ENCODE assay signal across 22 mouse cellular contexts in genomic region chr15:96035273-96035672, GRCm38 (mm10).
DNase-seq lines count a peak whose midpoint lies in the region; ATAC-seq and TF ChIP-seq lines count a peak whose summit lies in the region.
"Had no signal": no experiment of that assay in that cellular context is flagged by ENCODE, and none has a peak within 500 bp of the region (broad histone marks: within the 10 kb centered on the region; RNA-seq: fewer than 3 reads in every experiment).

No protein-coding gene starts in this region.

- peak overlapping the region; percentile 16; the same call in 1 of the 2 replicates for H3K4me2 ChIP-seq in heart, embryonic 12.5 days
- peak overlapping the region; percentile 34; the same call in 1 of the 2 replicates for H3K4me2 ChIP-seq in stomach, embryonic 16.5 days (ENCODE audit: low read depth, low read length)
- H3K4me2 ChIP-seq in forebrain, embryonic 13.5 days = no peak overlapping the region
- H3K4me2 ChIP-seq: embryonic facial prominence, embryonic 12.5 days; forebrain, embryonic 12.5 days; midbrain, embryonic 13.5 days had no signal

- no peak for ATAC-seq in heart, embryonic 12.5 days (ENCODE audit: insufficient number of reproducible peaks, low FRiP score)
- ATAC-seq in stomach, embryonic 16.5 days (ENCODE audit: insufficient read depth, low FRiP score) = peak; percentile 79; the same call in 1 of the 2 replicates
- no peak for ATAC-seq in forebrain, embryonic 13.5 days
- ATAC-seq: hindbrain, postnatal 0 days; midbrain, embryonic 13.5 days had no signal

- H3K4me1 ChIP-seq in heart, embryonic 12.5 days (replicated peaks) = 0 out of 2 replicates have a peak, but pooled peaks cover 3% of the 10 kb centered on the region
- no peaks in the 10 kb centered on the region for H3K4me1 ChIP-seq in lung, adult 2 months (ENCODE audit: control insufficient read depth, insufficient read depth, low read length)
- H3K4me1 ChIP-seq in stomach, embryonic 16.5 days (ENCODE audit: control insufficient read depth, insufficient read depth, low read length) = no peaks in the 10 kb centered on the region
- H3K4me1 ChIP-seq in forebrain, embryonic 13.5 days = no peaks in the 10 kb centered on the region
- H3K4me1 ChIP-seq: embryonic facial prominence, embryonic 12.5 days; forebrain, embryonic 12.5 days; megakaryocyte, embryonic 14.5 days; midbrain, embryonic 13.5 days had no signal

- H3K27me3 ChIP-seq in heart, embryonic 12.5 days (replicated peaks) = no peaks in the 10 kb centered on the region
- H3K27me3 ChIP-seq in stomach, embryonic 16.5 days (ENCODE audit: control insufficient read depth, insufficient read depth, low read length) = no peaks in the 10 kb centered on the region
- no peaks in the 10 kb centered on the region for H3K27me3 ChIP-seq in forebrain, embryonic 13.5 days
- H3K27me3 ChIP-seq: embryonic facial prominence, embryonic 12.5 days; forebrain, embryonic 12.5 days; midbrain, embryonic 13.5 days had no signal

- 62% methylated on average over 12 of the region's 12 CpGs for WGBS in heart, embryonic 12.5 days
- WGBS in lung, adult 2 months = 22% methylated on average over 12 of the region's 12 CpGs
- WGBS in stomach, embryonic 16.5 days = 40% methylated on average over 12 of the region's 12 CpGs
- 82% methylated on average over 12 of the region's 12 CpGs for WGBS in forebrain, embryonic 13.5 days

- no peak overlapping the region for H3K4me3 ChIP-seq in heart, embryonic 12.5 days
- no peak overlapping the region for H3K4me3 ChIP-seq in lung, adult 2 months (replicated peaks; ENCODE audit: extremely low read depth, low read depth, low read length)
- no peak overlapping the region for H3K4me3 ChIP-seq in stomach, embryonic 16.5 days (replicated peaks; ENCODE audit: low read length)
- no peak overlapping the region for H3K4me3 ChIP-seq in forebrain, embryonic 13.5 days
- H3K4me3 ChIP-seq: embryonic facial prominence, embryonic 12.5 days; forebrain, embryonic 12.5 days; layer of hippocampus, adult 2 months; megakaryocyte, embryonic 14.5 days; midbrain, embryonic 13.5 days had no signal

- no peaks in the 10 kb centered on the region for H3K36me3 ChIP-seq in heart, embryonic 12.5 days
- H3K36me3 ChIP-seq in stomach, embryonic 16.5 days (ENCODE audit: control insufficient read depth, insufficient read depth, low read length) = no peaks in the 10 kb centered on the region
- H3K36me3 ChIP-seq in forebrain, embryonic 13.5 days (ENCODE audit: poor library complexity, severe bottlenecking) = no peaks in the 10 kb centered on the region
- H3K36me3 ChIP-seq: embryonic facial prominence, embryonic 12.5 days; forebrain, embryonic 12.5 days; midbrain, embryonic 13.5 days had no signal

- H3K9me3 ChIP-seq in heart, embryonic 12.5 days (replicated peaks) = no peaks in the 10 kb centered on the region
- H3K9me3 ChIP-seq in stomach, embryonic 16.5 days (replicated peaks; ENCODE audit: control insufficient read depth, low read length) = no peaks in the 10 kb centered on the region
- no peaks in the 10 kb centered on the region for H3K9me3 ChIP-seq in forebrain, embryonic 13.5 days (replicated peaks)
- H3K9me3 ChIP-seq: embryonic facial prominence, embryonic 12.5 days; forebrain, embryonic 12.5 days; midbrain, embryonic 13.5 days had no signal

- H3K27ac ChIP-seq in heart, embryonic 12.5 days (ENCODE audit: poor library complexity, severe bottlenecking) = no peak overlapping the region
- H3K27ac ChIP-seq in stomach, embryonic 16.5 days (ENCODE audit: low read length) = no peak overlapping the region
- H3K27ac ChIP-seq in forebrain, embryonic 13.5 days = no peak overlapping the region
- H3K27ac ChIP-seq: embryonic facial prominence, embryonic 12.5 days; forebrain, embryonic 12.5 days; hindbrain, postnatal 0 days; layer of hippocampus, adult 2 months; midbrain, embryonic 13.5 days had no signal

- intact Hi-C loops in heart, postnatal 25 days (cut with DNase I) = no loop called here

- no peak for TF ChIP-seq POLR2A in lung, adult 2 months (IDR thresholded peaks at IDR 0.05; ENCODE audit: borderline replicate concordance, extremely low read depth, low read depth, low read length)

- DNase-seq in heart, postnatal 25 days (ENCODE audit: low spot score) = no peak
- DNase-seq in lung, adult 2 months = peak; percentile 15
- DNase-seq in lung, postnatal 14 days = peak; percentile 35
- no peak for DNase-seq in spleen, adult 18-20 months
- DNase-seq in layer of hippocampus, adult 11-12 months (ENCODE audit: low spot score) = no peak
- DNase-seq: adrenal gland, postnatal 25 days; cerebellum, adult 11 months; cerebellum, postnatal 10 days; kidney, adult 18-20 months; kidney, postnatal 10 days; layer of hippocampus, postnatal 36 days; thymus, adult 18-20 months; thymus, postnatal 4 days had no signal

- no peak for TF ChIP-seq CTCF in lung, adult 2 months (IDR thresholded peaks at IDR 0.05; ENCODE audit: insufficient read depth, low read length)

- no peak overlapping the region for H3K9ac ChIP-seq in heart, embryonic 12.5 days
- no peak overlapping the region for H3K9ac ChIP-seq in stomach, embryonic 16.5 days (ENCODE audit: low read length)
- H3K9ac ChIP-seq in forebrain, embryonic 13.5 days = no peak overlapping the region
- H3K9ac ChIP-seq: embryonic facial prominence, embryonic 12.5 days; forebrain, embryonic 12.5 days; midbrain, embryonic 13.5 days had no signal

Comparison
In these comparisons a context has a peak if more than half of its experiments do, and no peak if none do; other contexts are left out.
1. DNase-seq: peak in lung, adult 2 months (single experiment) and lung, postnatal 14 days (single experiment); none in heart, postnatal 25 days (single experiment), spleen, adult 18-20 months (0 of 2) and layer of hippocampus, adult 11-12 months (single experiment).